Mouse (Mus musculus): ENCODE data around the gene Cald1. TPM values are rescaled to one million over a fixed set of nuclear protein-coding genes. Genes with fewer than 3 reads are reported as not detected.

The Cald1 gene
- polyA plus RNA-seq (2015; fragmentation: Nextera tagmentation; extraction: Ambion mirVana) = 66.1 and 69.8 TPM in 2 replicates

GRCm38 (mm10) chr6:34598121-34599065 lies at the start of gene Cald1:
Gene Cald1, plus strand, starts transcription at chr6:34598500.
- peak; percentile 81 for ATAC-seq
- no peaks in the 10 kb centered on the region for H3K9me3 ChIP-seq (ENCODE audit: control insufficient read depth, low read length)
- H3K4me1 ChIP-seq (ENCODE audit: control insufficient read depth, insufficient read depth, low read depth, low read length) = peaks cover 6% of the 10 kb centered on the region
- no peaks in the 10 kb centered on the region for H3K36me3 ChIP-seq (ENCODE audit: control insufficient read depth, insufficient read depth, low read length)
- H3K4me3 ChIP-seq (ENCODE audit: low read length) = peak within 1 kb of the TSS; percentile 24
- H3K4me2 ChIP-seq (ENCODE audit: low read length) = peak within 1 kb of the TSS; percentile 47
- H3K27me3 ChIP-seq (replicated peaks; ENCODE audit: control insufficient read depth, insufficient read depth, low read length) = no peaks in the 10 kb centered on the region
- H3K9ac ChIP-seq (ENCODE audit: low read depth, low read length) = peak within 1 kb of the TSS; percentile 3; the same call in 1 of the 2 replicates
- 5% methylated on average over 16 of the region's 16 CpGs for WGBS
- H3K27ac ChIP-seq (ENCODE audit: low read depth, low read length) = no peak within 1 kb of the TSS

GRCm38 (mm10) chr6:34549017-34549416 lies 49.3 kb upstream of the Cald1 start:
- H3K36me3 ChIP-seq (ENCODE audit: control insufficient read depth, insufficient read depth, low read length) = no peaks in the 10 kb centered on the region
- 44% methylated on average over 2 of the region's 2 CpGs for WGBS
- H3K4me3 ChIP-seq (ENCODE audit: low read length) = no peak overlapping the region
- H3K27me3 ChIP-seq (replicated peaks; ENCODE audit: control insufficient read depth, insufficient read depth, low read length) = no peaks in the 10 kb centered on the region
- H3K9me3 ChIP-seq (ENCODE audit: control insufficient read depth, low read length) = no peaks in the 10 kb centered on the region
- H3K9ac ChIP-seq (ENCODE audit: low read depth, low read length) = no peak overlapping the region
- H3K4me2 ChIP-seq (ENCODE audit: low read length) = no peak overlapping the region
- no peaks in the 10 kb centered on the region for H3K4me1 ChIP-seq (ENCODE audit: control insufficient read depth, insufficient read depth, low read depth, low read length)
- no peak overlapping the region for H3K27ac ChIP-seq (ENCODE audit: low read depth, low read length)
- ATAC-seq = no peak

- Histone ChIP-seq H3K36me3 (ENCODE audit: control insufficient read depth, insufficient read depth, low read length) (no peaks in the 10 kb centered on the region), H3K9ac (ENCODE audit: low read depth, low read length) (no peak overlapping the region), H3K27ac (ENCODE audit: low read depth, low read length) (no peak overlapping the region), H3K4me1 (ENCODE audit: control insufficient read depth, insufficient read depth, low read depth, low read length) (no peaks in the 10 kb centered on the region), H3K27me3 (replicated peaks; ENCODE audit: control insufficient read depth, insufficient read depth, low read length) (no peaks in the 10 kb centered on the region), H3K4me2 (ENCODE audit: low read length) (no peak overlapping the region), H3K9me3 (ENCODE audit: control insufficient read depth, low read length) (no peaks in the 10 kb centered on the region), H3K4me3 (ENCODE audit: low read length) (no peak overlapping the region)
- 93% methylated on average over 4 of the region's 4 CpGs for WGBS
- no peak for ATAC-seq
Measured at GRCm38 (mm10) chr6:34552489-34553157, 45.7 kb upstream of the Cald1 start.

GRCm38 (mm10) chr6:34554291-34554997 lies 43.9 kb upstream of the Cald1 start:
- no peak overlapping the region for H3K27ac ChIP-seq (ENCODE audit: low read depth, low read length)
- H3K9me3 ChIP-seq (ENCODE audit: control insufficient read depth, low read length) = no peaks in the 10 kb centered on the region
- ATAC-seq = no peak
- no peak overlapping the region for H3K9ac ChIP-seq (ENCODE audit: low read depth, low read length)
- no peak overlapping the region for H3K4me3 ChIP-seq (ENCODE audit: low read length)
- no peak overlapping the region for H3K4me2 ChIP-seq (ENCODE audit: low read length)
- 66% methylated on average over 9 of the region's 9 CpGs for WGBS
- no peaks in the 10 kb centered on the region for H3K4me1 ChIP-seq (ENCODE audit: control insufficient read depth, insufficient read depth, low read depth, low read length)
- no peaks in the 10 kb centered on the region for H3K27me3 ChIP-seq (replicated peaks; ENCODE audit: control insufficient read depth, insufficient read depth, low read length)
- H3K36me3 ChIP-seq (ENCODE audit: control insufficient read depth, insufficient read depth, low read length) = no peaks in the 10 kb centered on the region

GRCm38 (mm10) chr6:34559521-34559920 lies 38.8 kb upstream of the Cald1 start:
- Histone ChIP-seq H3K36me3 (ENCODE audit: control insufficient read depth, insufficient read depth, low read length) (no peaks in the 10 kb centered on the region), H3K9me3 (ENCODE audit: control insufficient read depth, low read length) (no peaks in the 10 kb centered on the region), H3K9ac (ENCODE audit: low read depth, low read length) (no peak overlapping the region), H3K4me1 (ENCODE audit: control insufficient read depth, insufficient read depth, low read depth, low read length) (no peaks in the 10 kb centered on the region), H3K27me3 (replicated peaks; ENCODE audit: control insufficient read depth, insufficient read depth, low read length) (no peaks in the 10 kb centered on the region), H3K4me2 (ENCODE audit: low read length) (no peak overlapping the region), H3K4me3 (ENCODE audit: low read length) (no peak overlapping the region), H3K27ac (ENCODE audit: low read depth, low read length) (no peak overlapping the region)
- no peak for ATAC-seq
- 91% methylated on average over 4 of the region's 4 CpGs for WGBS

GRCm38 (mm10) chr6:34565176-34565880 lies 33.0 kb upstream of the Cald1 start:
- Histone ChIP-seq H3K4me3 (ENCODE audit: low read length) (no peak overlapping the region), H3K27me3 (replicated peaks; ENCODE audit: control insufficient read depth, insufficient read depth, low read length) (no peaks in the 10 kb centered on the region), H3K4me1 (ENCODE audit: control insufficient read depth, insufficient read depth, low read depth, low read length) (no peaks in the 10 kb centered on the region), H3K4me2 (ENCODE audit: low read length) (no peak overlapping the region), H3K27ac (ENCODE audit: low read depth, low read length) (no peak overlapping the region), H3K9me3 (ENCODE audit: control insufficient read depth, low read length) (no peaks in the 10 kb centered on the region), H3K9ac (ENCODE audit: low read depth, low read length) (no peak overlapping the region), H3K36me3 (ENCODE audit: control insufficient read depth, insufficient read depth, low read length) (no peaks in the 10 kb centered on the region)
- ATAC-seq = no peak
- 77% methylated on average over 7 of the region's 7 CpGs for WGBS

- no peak overlapping the region for H3K27ac ChIP-seq (ENCODE audit: low read depth, low read length)
- no peak overlapping the region for H3K9ac ChIP-seq (ENCODE audit: low read depth, low read length)
- H3K4me2 ChIP-seq (ENCODE audit: low read length) = no peak overlapping the region
- no peaks in the 10 kb centered on the region for H3K27me3 ChIP-seq (replicated peaks; ENCODE audit: control insufficient read depth, insufficient read depth, low read length)
- H3K36me3 ChIP-seq (ENCODE audit: control insufficient read depth, insufficient read depth, low read length) = no peaks in the 10 kb centered on the region
- no peak for ATAC-seq
- H3K4me3 ChIP-seq (ENCODE audit: low read length) = no peak overlapping the region
- H3K9me3 ChIP-seq (ENCODE audit: control insufficient read depth, low read length) = no peaks in the 10 kb centered on the region
- WGBS = 88% methylated on average over 5 of the region's 5 CpGs
- no peaks in the 10 kb centered on the region for H3K4me1 ChIP-seq (ENCODE audit: control insufficient read depth, insufficient read depth, low read depth, low read length)
Measured at GRCm38 (mm10) chr6:34567298-34567697, 31.0 kb upstream of the Cald1 start.

- 84% methylated on average over 6 of the region's 6 CpGs for WGBS
- Histone ChIP-seq H3K36me3 (ENCODE audit: control insufficient read depth, insufficient read depth, low read length) (no peaks in the 10 kb centered on the region), H3K9me3 (ENCODE audit: control insufficient read depth, low read length) (no peaks in the 10 kb centered on the region), H3K27ac (ENCODE audit: low read depth, low read length) (no peak overlapping the region), H3K4me2 (ENCODE audit: low read length) (no peak overlapping the region), H3K27me3 (replicated peaks; ENCODE audit: control insufficient read depth, insufficient read depth, low read length) (no peaks in the 10 kb centered on the region), H3K4me3 (ENCODE audit: low read length) (no peak overlapping the region), H3K9ac (ENCODE audit: low read depth, low read length) (no peak overlapping the region), H3K4me1 (ENCODE audit: control insufficient read depth, insufficient read depth, low read depth, low read length) (no peaks in the 10 kb centered on the region)
- no peak for ATAC-seq
Measured at GRCm38 (mm10) chr6:34579504-34580068, 18.7 kb upstream of the Cald1 start.
